Mouse (Mus musculus): ENCODE results near the gene Catsperg1.
"Not testable (repeated sequence)": the region's sequence is repeated elsewhere in the genome, so short reads cannot be mapped to it uniquely, and the experiment has no call there.

Catsperg1 gene

GRCm38 (mm10) chr7:29213675-29214082 is at the start of gene Catsperg1:
Gene Catsperg1, minus strand, starts transcription at chr7:29214035.
- DNase-seq (ENCODE audit: low spot score in 2 of 2), result no peak

- DNase-seq (ENCODE audit: low spot score in 2 of 2), result no peak
These were observed 48.3 kb upstream of the Catsperg1 start for GRCm38 (mm10) chr7:29262151-29262550.

GRCm38 (mm10) chr7:29259781-29260730 is 46.2 kb upstream of the Catsperg1 start:
- no peak for DNase-seq (ENCODE audit: low spot score in 2 of 2)

GRCm38 (mm10) chr7:29257368-29257767 is 43.5 kb upstream of the Catsperg1 start:
- DNase-seq (ENCODE audit: low spot score in 2 of 2), result peak; percentile 63 to 73

GRCm38 (mm10) chr7:29255875-29256274 is 42.0 kb upstream of the Catsperg1 start:
- DNase-seq (ENCODE audit: low spot score in 2 of 2), result no peak

- no peak for DNase-seq (ENCODE audit: low spot score in 2 of 2)
These were observed 40.0 kb upstream of the Catsperg1 start for GRCm38 (mm10) chr7:29253842-29254241.

GRCm38 (mm10) chr7:29251166-29251565 is 37.3 kb upstream of the Catsperg1 start:
- peak; percentile 65 to 73 for DNase-seq (ENCODE audit: low spot score in 2 of 2)

GRCm38 (mm10) chr7:29248261-29248841 is 34.5 kb upstream of the Catsperg1 start, which contains the start of gene 2200002D01Rik:
Gene 2200002D01Rik, minus strand, starts transcription at chr7:29248466.
- DNase-seq (ENCODE audit: low spot score in 2 of 2), result peak; percentile 69 to 72

- no peak for DNase-seq (ENCODE audit: low spot score in 2 of 2)
These were observed 33.9 kb upstream of the Catsperg1 start for GRCm38 (mm10) chr7:29247706-29248105.

- peak; percentile 86 to 88 for DNase-seq (ENCODE audit: low spot score in 2 of 2)
These were observed 33.5 kb upstream of the Catsperg1 start for GRCm38 (mm10) chr7:29247314-29247700.

GRCm38 (mm10) chr7:29246619-29247313 is 32.9 kb upstream of the Catsperg1 start:
- no peak for DNase-seq (ENCODE audit: low spot score in 2 of 2)

- no peak for DNase-seq (ENCODE audit: low spot score in 2 of 2)
These were observed 32.2 kb upstream of the Catsperg1 start for GRCm38 (mm10) chr7:29246015-29246414.

GRCm38 (mm10) chr7:29244732-29245416 is 31.0 kb upstream of the Catsperg1 start:
- DNase-seq (ENCODE audit: low spot score in 2 of 2), result no peak

- DNase-seq (ENCODE audit: low spot score in 2 of 2), result peak; percentile 96 to 97
These were observed 24.5 kb upstream of the Catsperg1 start, which contains the start of gene Yif1b for GRCm38 (mm10) chr7:29238019-29238967. Gene Yif1b, plus strand, starts transcription at chr7:29238329.

GRCm38 (mm10) chr7:29237596-29237995 is 23.8 kb upstream of the Catsperg1 start:
- DNase-seq (ENCODE audit: low spot score in 2 of 2), result not testable (repeated sequence)

- DNase-seq (ENCODE audit: low spot score in 2 of 2), result no peak
These were observed 22.8 kb upstream of the Catsperg1 start for GRCm38 (mm10) chr7:29236593-29236992.

- DNase-seq (ENCODE audit: low spot score in 2 of 2), result no peak
These were observed 20.8 kb upstream of the Catsperg1 start for GRCm38 (mm10) chr7:29234661-29235060.

- DNase-seq (ENCODE audit: low spot score in 2 of 2), result no peak
These were observed 19.9 kb upstream of the Catsperg1 start for GRCm38 (mm10) chr7:29233745-29234144.

- DNase-seq (ENCODE audit: low spot score in 2 of 2), result peak in 1 of 2 experiments; percentile 56
These were observed 18.6 kb upstream of the Catsperg1 start, which contains the start of gene Kcnk6 for GRCm38 (mm10) chr7:29232247-29233013. Gene Kcnk6, minus strand, starts transcription at chr7:29232515.

Measured in urinary bladder, postnatal 36 days (tissue).